Mouse (Mus musculus) CD4-positive helper T cell, adult 2 months (primary cell): ENCODE measurements around the gene Prdm16.

ENCODE experiments used
- DNase-seq: peaks from one replicate; pipeline ENCODE4 v3.0.0-alpha.2; 2012; ENCODE audit warnings: low read depth, missing footprints, low spot score

Gene Prdm16

GRCm38 (mm10) chr4:154636721-154637311, at the start of gene Prdm16:
Gene Prdm16 (minus strand): TSS chr4:154636873.
- no peak for DNase-seq

DNA sequence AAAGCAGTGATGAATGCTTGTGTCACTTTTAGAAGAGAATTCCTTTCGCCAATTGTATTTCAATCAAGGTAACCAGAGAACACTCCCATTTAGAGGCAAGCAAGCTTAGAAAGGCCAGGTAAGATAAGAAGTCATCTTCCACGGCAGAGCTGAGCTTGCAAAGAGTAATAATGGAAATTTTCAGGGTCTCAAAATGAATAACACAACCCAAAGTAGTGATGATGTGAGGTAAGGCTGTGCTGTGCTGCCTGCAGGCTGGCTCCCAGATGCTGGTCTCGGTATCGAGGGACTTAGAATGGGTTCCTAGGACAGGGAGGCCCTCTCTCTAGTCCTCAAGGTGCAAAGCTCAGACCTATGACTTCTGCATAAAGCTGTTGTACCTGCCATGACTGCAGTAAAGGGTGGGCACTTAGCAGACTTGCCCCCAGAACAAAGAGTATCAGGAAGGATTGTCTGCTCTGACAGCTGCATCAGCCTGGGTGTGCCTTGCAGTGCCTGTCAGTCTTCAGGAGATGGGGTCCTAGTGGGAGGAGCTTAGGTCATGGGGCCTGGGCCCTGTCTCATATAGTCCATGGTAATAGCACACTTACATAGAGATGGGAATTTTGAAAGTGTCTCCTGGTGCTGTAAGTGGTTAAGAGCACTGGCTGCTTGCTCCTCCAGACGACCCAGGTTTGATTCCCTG, 46.5 kb upstream of the Prdm16 start:
- DNase-seq = no peak

DNA sequence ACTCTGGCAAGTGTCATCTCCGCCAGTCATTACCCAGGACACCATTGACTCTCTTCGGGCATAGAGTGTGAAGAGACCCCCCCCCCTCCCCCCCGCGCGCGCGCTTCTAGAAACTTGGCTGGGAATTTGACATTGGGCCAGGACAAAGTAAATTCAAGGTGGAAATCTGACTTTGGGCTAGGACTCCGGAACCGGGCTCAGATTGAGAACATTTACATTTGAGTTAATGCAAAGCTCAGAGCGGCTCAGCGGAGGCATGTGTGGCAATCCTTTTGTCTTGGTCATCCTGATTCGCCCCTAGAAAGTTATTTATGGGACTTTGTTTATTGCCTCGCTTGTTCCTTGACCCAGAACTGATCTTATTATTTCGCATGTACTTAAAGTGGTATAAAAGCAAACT, 45.6 kb upstream of the Prdm16 start:
- DNase-seq = no peak

DNA sequence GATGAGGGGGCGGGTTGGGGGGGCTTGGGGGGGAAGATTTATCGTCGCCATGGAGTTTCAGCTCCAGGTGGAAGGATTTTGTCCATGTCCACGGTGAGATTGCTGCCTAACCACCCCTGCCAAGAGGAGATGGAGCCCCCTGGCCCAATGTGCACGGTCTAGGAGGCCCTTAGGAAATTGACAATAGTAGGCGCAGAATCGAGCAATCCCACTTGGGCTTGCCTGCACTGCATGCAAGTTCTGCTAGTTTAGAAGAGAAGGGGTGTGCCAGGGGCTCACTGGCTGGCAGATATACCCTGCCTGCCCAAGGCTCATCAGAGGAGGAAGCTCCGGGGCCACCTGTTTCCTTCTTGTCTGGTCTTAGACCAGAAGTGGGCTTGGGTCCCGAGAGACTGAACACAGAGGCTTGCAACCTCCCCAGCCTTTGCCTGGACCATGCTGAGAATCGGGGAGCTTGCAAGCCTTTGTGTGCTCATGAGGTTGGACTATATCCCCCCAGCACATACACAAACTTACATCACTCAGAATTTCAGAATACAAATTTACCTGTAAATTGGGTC, 38.8 kb upstream of the Prdm16 start:
- no peak for DNase-seq

GRCm38 (mm10) chr4:154674966-154675365, 38.3 kb upstream of the Prdm16 start:
- DNase-seq = no peak

- DNase-seq = no peak
Measured at GRCm38 (mm10) chr4:154674541-154674940, 37.9 kb upstream of the Prdm16 start.

GRCm38 (mm10) chr4:154673986-154674385, 37.3 kb upstream of the Prdm16 start:
- DNase-seq = no peak

GRCm38 (mm10) chr4:154672027-154672426, 35.4 kb upstream of the Prdm16 start:
- no peak for DNase-seq

GRCm38 (mm10) chr4:154671232-154671912, 34.7 kb upstream of the Prdm16 start:
- DNase-seq = no peak

DNA sequence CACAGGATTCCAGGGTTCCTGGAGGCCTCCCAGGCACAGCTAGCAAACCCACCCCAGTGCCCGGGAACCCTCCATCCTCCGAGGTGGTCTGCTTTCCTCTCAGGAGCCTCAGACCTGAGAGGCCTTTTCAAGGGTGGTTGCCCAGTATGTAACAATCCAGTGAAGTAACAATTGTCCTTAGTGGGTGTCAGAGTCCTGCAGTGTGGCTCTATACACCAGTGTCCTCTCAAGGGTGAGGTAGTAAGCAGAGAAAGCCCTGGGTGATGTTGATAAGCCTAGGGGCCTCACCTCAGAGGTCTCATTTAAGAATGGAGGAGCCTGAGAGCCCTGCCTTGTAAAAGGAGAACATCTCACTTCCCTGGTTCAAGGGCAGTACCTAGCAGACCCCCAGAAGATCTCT, 31.1 kb upstream of the Prdm16 start, which contains the start of gene Actrt2:
Gene Actrt2 (minus strand): TSS at position 101 of the 400 bp plus-strand sequence.
- DNase-seq = no peak

DNA sequence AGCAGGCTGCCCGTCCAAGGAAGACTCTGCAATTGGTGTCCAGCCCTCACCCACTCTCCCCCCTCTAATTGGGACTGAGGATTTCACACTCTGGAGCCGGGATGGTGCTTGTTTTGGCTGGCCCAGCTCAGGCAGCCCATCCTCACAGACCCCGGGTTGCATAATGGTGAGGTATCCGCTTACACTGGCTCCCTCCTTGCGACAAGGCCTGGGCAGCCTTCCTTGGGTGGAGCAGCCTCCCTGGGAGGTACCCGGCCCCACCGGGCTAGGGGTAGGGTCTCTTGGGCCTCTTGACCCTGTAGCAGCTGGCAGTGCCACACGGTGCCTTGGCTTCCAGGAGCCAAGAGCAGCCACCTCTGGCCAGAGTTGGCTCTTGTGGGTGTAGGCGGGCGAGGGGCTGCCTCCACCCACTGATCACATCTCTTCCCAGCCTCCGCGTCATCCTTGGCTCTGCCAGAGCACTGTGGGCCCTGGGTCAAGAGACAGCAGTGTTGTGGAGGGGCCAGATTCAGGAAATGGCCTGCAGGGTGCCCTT, 26.1 kb upstream of the Prdm16 start:
- DNase-seq = no peak

- no peak for DNase-seq
Measured at GRCm38 (mm10) chr4:154661256-154661655, 24.6 kb upstream of the Prdm16 start.

DNA sequence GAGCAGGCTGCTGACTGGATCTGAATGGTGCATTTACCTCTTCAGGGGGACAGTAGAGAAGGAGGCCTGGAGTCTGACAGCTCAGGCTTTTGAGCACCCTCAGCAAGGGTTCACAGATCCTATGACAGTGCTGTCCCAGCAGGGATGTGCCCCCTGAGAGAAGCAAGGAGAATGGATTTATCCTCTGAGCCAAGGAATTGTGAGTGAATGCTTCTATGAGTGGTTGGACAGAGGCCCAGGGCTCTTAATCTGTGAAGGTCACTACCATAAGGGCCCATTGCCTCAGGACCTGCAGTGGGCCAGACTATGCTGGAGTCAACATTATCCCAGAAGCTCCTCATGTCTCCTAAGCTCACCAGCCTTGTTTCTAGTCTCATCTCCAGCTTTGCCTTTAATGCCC, 23.4 kb upstream of the Prdm16 start:
- no peak for DNase-seq

DNA sequence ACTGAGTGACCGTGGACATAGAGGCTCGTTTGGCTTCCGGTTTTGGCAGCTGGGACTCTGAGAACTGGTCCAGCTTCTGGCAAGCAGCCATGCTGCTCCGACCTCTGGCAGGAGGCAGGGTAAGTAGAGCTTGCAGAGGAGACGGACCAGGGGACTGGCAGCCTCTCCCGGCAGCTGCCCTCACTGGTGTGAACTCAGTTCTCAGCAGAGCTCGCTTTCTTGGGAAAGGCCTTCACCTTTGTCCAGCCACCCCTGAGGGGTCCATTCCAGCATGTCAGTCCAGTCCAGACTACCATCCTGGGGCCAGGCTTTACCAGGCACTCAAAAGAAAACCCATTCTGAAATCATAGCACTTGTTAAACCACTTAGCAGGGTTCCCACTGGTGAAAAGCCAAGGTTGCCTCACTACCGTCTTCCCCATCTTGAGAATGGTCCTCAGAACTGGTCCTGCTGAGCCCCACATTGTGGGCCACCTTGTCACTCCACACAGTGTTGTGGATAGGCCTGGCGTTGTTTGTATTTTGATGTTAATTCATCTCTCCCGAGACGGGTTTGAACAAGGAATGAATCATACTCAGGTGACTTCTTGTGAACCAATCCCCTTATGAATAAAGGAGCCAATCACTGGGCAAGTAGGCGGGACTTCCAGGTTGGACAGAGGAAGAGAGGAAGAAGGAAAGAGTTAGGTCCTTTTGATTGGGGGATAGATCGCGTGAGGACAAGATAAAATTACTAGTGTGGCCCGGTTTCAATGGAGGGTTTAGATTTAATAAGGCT, 18.6 kb upstream of the Prdm16 start:
- DNase-seq = no peak

GRCm38 (mm10) chr4:154652494-154652893, 15.8 kb upstream of the Prdm16 start:
- DNase-seq = no peak

GRCm38 (mm10) chr4:154649083-154649747, 12.5 kb upstream of the Prdm16 start:
- DNase-seq = no peak

DNA sequence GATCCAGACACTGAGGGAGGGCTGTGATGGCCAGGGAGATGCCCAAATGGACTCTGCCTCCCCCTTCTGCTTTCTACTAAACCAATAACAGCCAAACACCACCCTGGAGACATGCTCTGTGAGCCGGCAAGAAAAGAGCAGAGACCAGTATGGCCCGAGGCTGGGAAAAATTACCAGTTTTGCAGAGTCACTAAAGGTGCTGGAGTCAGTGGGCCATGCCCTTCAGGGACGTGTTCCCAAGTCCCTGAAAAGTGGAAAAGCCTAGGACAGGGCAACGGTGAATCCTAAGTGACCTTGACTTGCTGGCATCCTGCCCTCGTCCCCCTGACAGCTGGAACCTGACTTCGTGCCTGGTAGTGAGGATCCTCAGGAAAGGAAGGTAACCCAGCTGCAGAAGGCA, 5.8 kb upstream of the Prdm16 start:
- no peak for DNase-seq

- DNase-seq = no peak
Measured at GRCm38 (mm10) chr4:154641296-154642110, 4.8 kb upstream of the Prdm16 start.

DNA sequence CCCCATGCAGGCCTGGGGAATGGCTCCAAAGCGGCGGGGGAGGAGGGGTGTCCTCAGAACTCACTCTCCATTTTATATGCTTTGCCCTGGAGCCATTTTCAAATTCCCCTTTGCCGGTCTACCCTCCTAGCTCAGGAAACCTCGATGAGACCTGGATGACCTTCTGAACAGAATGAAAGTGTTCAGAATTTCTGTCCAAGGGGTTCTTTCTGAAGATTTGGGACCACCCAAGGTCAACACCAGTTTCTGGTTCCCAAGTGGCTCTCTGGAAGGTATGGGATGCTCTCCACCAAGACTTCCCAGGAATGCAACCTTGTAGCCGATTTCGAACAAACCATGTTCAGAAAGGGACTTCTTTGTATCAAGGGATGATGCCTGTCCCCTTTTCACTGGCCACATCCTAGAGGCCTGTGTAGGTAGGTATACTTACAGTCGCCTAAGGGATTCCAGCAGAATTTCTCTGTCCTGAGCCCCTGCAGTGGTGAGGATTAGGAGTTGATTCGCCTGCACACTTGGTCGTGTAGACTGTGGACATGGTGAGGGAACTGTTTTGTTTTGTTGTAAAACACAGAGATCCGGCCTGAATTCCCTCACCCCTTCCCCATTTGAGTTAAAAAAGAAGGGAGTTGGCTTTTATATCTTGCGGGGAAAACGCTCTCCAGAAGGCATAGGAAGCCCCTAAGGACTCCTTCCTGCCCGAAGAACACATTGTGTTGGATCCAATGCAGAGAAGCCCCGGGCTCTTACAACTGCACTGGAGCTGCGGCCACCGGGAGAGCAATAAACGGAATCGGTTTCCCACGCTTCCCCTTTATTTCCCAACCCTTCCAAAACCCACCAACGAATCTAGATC, 4.0 kb upstream of the Prdm16 start:
- no peak for DNase-seq
